Mouse (Mus musculus) cortical plate, adult 2 months (tissue): ENCODE measurements around the gene Trp53tg5. TPM values are rescaled to one million over a fixed set of nuclear protein-coding genes. Genes with fewer than 3 reads are reported as not detected.

Experiments used
- H3K27ac ChIP-seq: fragments of 200-500 bp; 2 replicates; pipeline ENCODE4 v1.5.1; 2012; ENCODE audit warnings: low read length, control low read depth, inconsistent platforms; ENCODE audit not compliant: insufficient read depth
- H3K4me1 ChIP-seq: fragments of 200-500 bp; 2 replicates; pipeline ENCODE4 v1.6.1; 2011; ENCODE audit warnings: low read length; ENCODE audit not compliant: control insufficient read depth, insufficient read depth
- H3K4me3 ChIP-seq: fragments of 200-500 bp; 2 replicates; pipeline ENCODE4 v1.5.1; 2011; ENCODE audit warnings: mild to moderate bottlenecking, low read length, control low read depth; ENCODE audit not compliant: insufficient read depth
- CTCF ChIP-seq: fragments of 200-500 bp; IDR thresholded peaks from 2 replicates; pipeline ENCODE4 v1.5.1; 2011; ENCODE audit warnings: mild to moderate bottlenecking, control low read depth, low read length; ENCODE audit not compliant: insufficient read depth; ENCODE audit errors: extremely low read depth
- POLR2A ChIP-seq: fragments of 200-500 bp; IDR thresholded peaks from 2 replicates; pipeline ENCODE4 v1.6.1; 2011; ENCODE audit warnings: mild to moderate bottlenecking, low read length, control low read depth; ENCODE audit not compliant: insufficient read depth; ENCODE audit errors: extremely low read depth
- polyA plus RNA-seq: library from polyadenylated mRNA; depleted of rRNA; stranded (reverse); fragments of >200 nt; gene quantifications from 2 replicates; pipeline ENCODE4 v1.2.3, GENCODE M21; 2012; rRNA removed

The Trp53tg5 gene
- polyA plus RNA-seq, 1 experiment = not detected

DNA sequence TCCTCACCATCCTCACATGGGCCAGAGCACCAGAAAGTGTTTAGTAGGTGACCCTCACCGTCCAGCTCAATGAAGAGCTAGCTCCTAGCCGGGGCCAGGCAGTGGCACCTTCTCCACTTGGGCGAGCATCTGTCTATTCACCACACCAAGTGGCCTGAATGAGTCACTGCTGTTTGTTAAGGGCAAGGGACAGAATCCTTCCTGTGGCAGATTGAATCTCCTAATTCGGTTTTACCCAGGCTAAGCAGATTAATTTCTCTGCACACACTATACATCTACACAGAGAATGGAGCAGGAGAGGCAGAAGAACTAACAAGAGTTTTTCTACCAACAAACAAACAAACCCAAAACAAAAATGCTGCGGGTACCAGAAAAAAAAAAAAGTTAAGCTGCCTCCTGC lies 46.6 kb downstream of the Trp53tg5 start:
- TF ChIP-seq POLR2A (no peak), CTCF (no peak)
- H3K27ac ChIP-seq = no peak overlapping the region
- no peak overlapping the region for H3K4me3 ChIP-seq
- H3K4me1 ChIP-seq = no peaks in the 10 kb centered on the region

DNA sequence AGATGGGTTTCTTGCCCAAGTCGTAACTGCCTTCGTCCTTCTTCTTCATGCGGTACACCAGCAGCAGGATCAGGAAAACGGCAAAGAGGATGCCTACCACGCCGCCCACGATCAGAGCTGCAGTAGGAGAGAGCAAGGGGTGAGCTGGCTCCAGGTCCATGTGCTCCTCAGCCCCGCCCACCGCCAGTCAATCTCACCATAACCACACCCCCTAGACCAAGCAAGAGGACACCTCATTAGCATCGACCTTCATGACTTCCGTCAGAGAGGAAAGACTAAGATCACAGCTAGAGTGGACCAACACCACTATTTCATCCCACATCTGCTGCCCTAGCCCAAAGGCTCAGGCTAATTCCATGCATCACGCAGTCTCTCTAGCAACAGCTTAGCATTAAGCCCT lies 47.4 kb downstream of the Trp53tg5 start:
- Histone ChIP-seq H3K4me3 (no peak overlapping the region), H3K27ac (no peak overlapping the region), H3K4me1 (no peaks in the 10 kb centered on the region)
- TF ChIP-seq CTCF (no peak), POLR2A (no peak)

DNA sequence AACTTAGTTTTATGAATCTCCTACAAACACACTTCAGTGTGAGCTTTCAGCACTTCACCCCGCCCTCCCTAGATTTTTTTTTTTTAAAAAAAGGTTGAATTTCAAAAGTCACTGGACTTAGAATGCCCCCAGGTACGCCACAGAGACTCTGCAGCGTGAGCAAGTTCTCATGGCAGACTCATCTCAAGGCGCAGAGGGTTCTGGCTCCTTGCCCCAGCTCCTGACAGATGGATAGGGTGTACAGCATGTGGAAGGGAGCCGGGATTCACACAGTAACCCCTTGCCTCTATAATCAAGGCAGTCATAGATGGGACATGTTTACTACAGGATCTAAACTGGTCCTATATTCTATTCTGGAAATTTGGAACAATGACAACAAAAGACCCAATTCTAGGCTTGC lies 48.1 kb downstream of the Trp53tg5 start:
- Histone ChIP-seq H3K4me3 (no peak overlapping the region), H3K27ac (no peak overlapping the region), H3K4me1 (no peaks in the 10 kb centered on the region)
- no peak for TF ChIP-seq POLR2A
- TF ChIP-seq CTCF = no peak

DNA sequence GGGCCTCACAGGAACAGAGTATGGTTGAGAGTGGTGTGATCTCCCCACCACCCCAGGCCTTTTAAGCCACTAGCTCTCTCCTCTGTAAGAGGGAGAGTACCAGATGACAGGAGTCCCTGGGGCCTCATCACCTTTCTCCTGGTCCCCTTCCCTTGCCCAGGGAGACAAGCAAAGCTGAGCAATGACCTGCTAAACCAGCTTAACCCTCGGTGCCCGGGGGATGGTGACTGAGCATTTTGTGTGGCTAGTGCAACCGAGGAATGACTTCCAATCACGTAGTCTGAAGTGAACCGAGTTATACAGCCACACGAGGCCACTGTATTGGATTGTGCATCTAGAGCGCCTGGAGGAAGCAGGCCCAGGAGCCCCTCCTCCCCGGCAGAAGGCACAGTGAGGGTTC lies 49.1 kb downstream of the Trp53tg5 start:
- Histone ChIP-seq H3K27ac (no peak overlapping the region), H3K4me1 (no peaks in the 10 kb centered on the region), H3K4me3 (no peak overlapping the region)
- TF ChIP-seq POLR2A = no peak
- no peak for TF ChIP-seq CTCF

- H3K4me3 ChIP-seq = no peak overlapping the region
- no peaks in the 10 kb centered on the region for H3K4me1 ChIP-seq
- H3K27ac ChIP-seq = peak overlapping the region; percentile 77; the same call in 1 of the 2 replicates
- TF ChIP-seq CTCF (no peak), POLR2A (no peak)
These were observed 50.1 kb downstream of the Trp53tg5 start for GRCm38 (mm10) chr2:164423464-164423863.

DNA sequence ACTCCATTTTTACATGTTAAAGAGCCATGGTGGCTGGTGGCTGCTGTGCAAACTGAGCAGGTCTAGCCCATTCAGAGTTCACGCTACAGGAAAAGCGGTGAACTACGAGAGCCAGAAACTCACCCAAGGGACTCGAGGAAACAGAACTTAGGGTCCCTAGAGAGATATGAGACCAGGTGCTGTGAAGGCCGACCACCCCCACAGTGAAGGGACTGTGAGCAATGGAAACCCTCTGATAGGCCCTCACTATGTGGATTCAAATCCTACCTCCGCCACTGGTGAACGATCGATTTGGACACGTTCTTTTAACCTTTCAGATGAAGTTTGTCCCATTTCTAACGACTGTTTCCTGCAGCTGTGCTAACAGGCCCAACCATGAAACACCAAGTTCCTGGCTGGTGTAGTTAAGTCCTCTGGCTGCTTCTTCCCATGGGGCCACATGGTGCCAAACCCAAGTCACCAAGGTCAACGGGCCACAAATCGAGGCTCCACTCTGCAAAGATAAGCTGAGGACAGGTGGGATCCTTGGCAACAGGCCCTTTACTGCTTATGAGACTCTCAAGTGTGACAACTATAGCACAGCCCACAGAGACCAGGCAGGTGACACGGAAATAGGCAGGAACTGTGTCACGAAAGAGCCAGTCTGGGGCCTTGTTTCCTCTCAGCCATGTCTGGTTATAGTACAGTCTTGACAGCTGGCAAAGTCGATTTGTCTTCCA lies 50.7 kb downstream of the Trp53tg5 start:
- TF ChIP-seq POLR2A = no peak
- no peak for TF ChIP-seq CTCF
- H3K4me1 ChIP-seq = no peaks in the 10 kb centered on the region
- H3K27ac ChIP-seq = peak overlapping the region; percentile 77; the same call in 1 of the 2 replicates
- no peak overlapping the region for H3K4me3 ChIP-seq

DNA sequence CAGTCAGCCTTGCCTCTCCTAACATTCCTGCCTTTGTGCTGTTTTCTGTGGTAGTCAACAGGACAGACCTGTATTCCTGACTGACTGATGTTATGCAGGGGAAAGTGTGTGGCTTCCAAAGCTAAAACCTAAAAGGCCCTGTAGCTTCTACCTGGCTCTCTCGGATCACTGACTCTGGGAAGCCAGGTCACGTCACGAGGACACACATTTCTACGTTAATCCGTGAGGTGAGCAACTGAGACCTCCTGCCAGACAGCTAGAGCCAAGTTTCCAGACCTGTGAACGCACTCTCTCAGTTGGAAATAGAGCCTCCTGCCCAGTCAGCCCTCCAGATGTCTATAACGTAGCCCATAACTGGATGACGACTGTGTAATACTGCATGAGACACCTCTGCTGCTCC lies 51.5 kb downstream of the Trp53tg5 start:
- TF ChIP-seq CTCF (no peak), POLR2A (no peak)
- Histone ChIP-seq H3K27ac (no peak overlapping the region), H3K4me3 (no peak overlapping the region), H3K4me1 (no peaks in the 10 kb centered on the region)

DNA sequence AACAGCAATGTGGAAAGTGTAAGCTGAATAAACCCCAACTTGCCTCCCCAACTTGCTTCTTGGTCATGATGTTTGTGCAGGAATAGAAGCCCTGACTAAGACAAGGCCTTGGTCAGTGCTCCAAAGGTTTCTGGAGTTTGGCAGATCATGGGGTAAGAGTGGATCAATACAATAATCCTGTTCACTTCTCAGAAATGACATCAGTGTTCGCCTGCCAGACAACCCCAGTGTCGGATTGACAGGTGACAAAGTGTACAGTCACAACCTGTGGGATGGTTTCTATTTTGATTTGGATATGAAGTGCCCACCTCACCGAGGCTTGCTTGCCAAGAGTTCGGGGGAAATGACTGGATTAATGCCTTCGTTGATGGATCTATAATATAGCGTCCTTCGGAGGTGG lies 52.2 kb downstream of the Trp53tg5 start:
- no peak overlapping the region for H3K27ac ChIP-seq
- no peaks in the 10 kb centered on the region for H3K4me1 ChIP-seq
- no peak for TF ChIP-seq POLR2A
- no peak for TF ChIP-seq CTCF
- H3K4me3 ChIP-seq = no peak overlapping the region

Other genes with a start within 250 kb of the Trp53tg5 start
- gene Svs2, start 235.3 kb downstream of the Trp53tg5 start, polyA plus RNA-seq = not detected in 2 replicates
- gene Svs3b, start 217.1 kb downstream of the Trp53tg5 start, polyA plus RNA-seq = not detected in 2 replicates
- gene Svs4, start 195.3 kb downstream of the Trp53tg5 start, polyA plus RNA-seq = not detected in 2 replicates
- gene Svs3a, start 184.5 kb downstream of the Trp53tg5 start, polyA plus RNA-seq = not detected in 2 replicates
- not detected in 2 replicates for gene Svs6, start 157.0 kb downstream of the Trp53tg5 start, polyA plus RNA-seq
- gene Svs5, start 141.0 kb downstream of the Trp53tg5 start, polyA plus RNA-seq = not detected in 2 replicates
- gene Slpi, start 84.6 kb downstream of the Trp53tg5 start, polyA plus RNA-seq = 0.33 and 1.5 TPM in 2 replicates
- gene Rbpjl, start 70.6 kb downstream of the Trp53tg5 start, polyA plus RNA-seq = 1.1 and 1.3 TPM in 2 replicates
- gene Matn4, start 68.6 kb downstream of the Trp53tg5 start, polyA plus RNA-seq = 16.2 and 17.4 TPM in 2 replicates
- 47.1 and 50.7 TPM in 2 replicates for gene Sdc4, start 29.8 kb downstream of the Trp53tg5 start, polyA plus RNA-seq
- gene Sys1, start 16.8 kb downstream of the Trp53tg5 start, polyA plus RNA-seq = 58.1 and 64.5 TPM in 2 replicates
- gene Gm20458, start 12.8 kb downstream of the Trp53tg5 start, polyA plus RNA-seq = 7.4 and 9.5 TPM in 2 replicates
- 250 and 313 TPM in 2 replicates for gene Dbndd2, start 12.4 kb upstream of the Trp53tg5 start, polyA plus RNA-seq
- gene Pigt, start 23.8 kb upstream of the Trp53tg5 start, polyA plus RNA-seq = 71.6 and 73.6 TPM in 2 replicates
- 0.49 and 1.3 TPM in 2 replicates for gene Wfdc2, start 88.7 kb upstream of the Trp53tg5 start, polyA plus RNA-seq
- not detected in 2 replicates for gene Spint3, start 99.7 kb upstream of the Trp53tg5 start, polyA plus RNA-seq
- gene Wfdc6a, start 111.7 kb upstream of the Trp53tg5 start, polyA plus RNA-seq = not detected in 2 replicates
- not detected in 2 replicates for gene Eppin, start 119.9 kb upstream of the Trp53tg5 start, polyA plus RNA-seq
- gene Wfdc6b, start 139.8 kb upstream of the Trp53tg5 start, polyA plus RNA-seq = not detected in 2 replicates
- gene Wfdc8, start 139.9 kb upstream of the Trp53tg5 start, polyA plus RNA-seq = not detected in 2 replicates
- gene Wfdc16, start 165.1 kb upstream of the Trp53tg5 start, polyA plus RNA-seq = not detected in 2 replicates
- gene Wfdc10, start 182.3 kb upstream of the Trp53tg5 start, polyA plus RNA-seq = not detected in 2 replicates
- gene Wfdc9, start 182.9 kb upstream of the Trp53tg5 start, polyA plus RNA-seq = not detected in 2 replicates
- gene Wfdc11, start 200.4 kb upstream of the Trp53tg5 start, polyA plus RNA-seq = not detected in 2 replicates
- not detected in 2 replicates for gene Wfdc13, start 211.4 kb upstream of the Trp53tg5 start, polyA plus RNA-seq
- not detected in 2 replicates for gene Spint4, start 224.8 kb upstream of the Trp53tg5 start, polyA plus RNA-seq
- gene Spint5, start 241.6 kb upstream of the Trp53tg5 start, polyA plus RNA-seq = not detected in 2 replicates